8 mouse cellular contexts compared by ENCODE assay signal in the genomic region with DNA sequence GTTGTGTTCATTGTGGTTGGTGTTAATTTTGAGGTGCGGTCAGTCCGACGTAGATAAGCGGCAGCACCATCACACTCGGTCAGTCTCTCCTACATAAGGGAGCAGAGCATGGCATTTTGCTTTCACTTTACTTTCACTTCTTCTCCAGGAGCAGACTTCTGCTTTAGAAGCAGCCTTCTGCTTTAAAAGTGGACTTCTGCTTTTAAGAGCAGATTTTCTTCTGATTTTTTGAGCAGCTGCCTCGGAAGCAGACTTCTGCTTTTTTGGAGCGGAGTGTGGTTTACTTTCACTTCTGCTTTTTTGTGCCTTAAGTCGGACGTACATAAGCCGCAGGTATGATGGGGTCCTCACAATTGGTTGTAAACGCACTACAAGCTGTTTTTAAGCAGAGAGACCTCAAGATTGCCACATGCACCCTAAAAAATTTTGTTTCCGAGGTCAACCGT. TPM values are rescaled to one million over a fixed set of nuclear protein-coding genes. Genes with fewer than 3 reads are reported as not detected.
DNase-seq lines count a peak whose midpoint lies in the region; ATAC-seq lines count a peak whose summit lies in the region.
"Had no signal": no experiment of that assay in that cellular context is flagged by ENCODE, and none has a peak within 500 bp of the region (broad histone marks: within the 10 kb centered on the region; RNA-seq: fewer than 3 reads in every experiment).

No protein-coding gene starts in this region.

- H3K27ac ChIP-seq in hindbrain, embryonic 13.5 days, result no peak overlapping the region

- no peaks in the 10 kb centered on the region for H3K36me3 ChIP-seq in megakaryocyte, embryonic 14.5 days (replicated peaks; ENCODE audit: low read length)
- H3K36me3 ChIP-seq in hindbrain, embryonic 13.5 days, result no peaks in the 10 kb centered on the region

- 95% methylated on average over 13 of the region's 13 CpGs for WGBS in hindbrain, embryonic 13.5 days

- peaks cover 6% of the 10 kb centered on the region; the same call in 1 of the 2 replicates for H3K9me3 ChIP-seq in megakaryocyte, embryonic 14.5 days
- peaks cover 17% of the 10 kb centered on the region for H3K9me3 ChIP-seq in hindbrain, embryonic 13.5 days

- ATAC-seq in granulocyte monocyte progenitor cell, adult 5-6 weeks (replicated peaks; ENCODE audit: poor library complexity, severe bottlenecking), result peak; percentile 96
- no peak for ATAC-seq in hindbrain, embryonic 13.5 days (ENCODE audit: low FRiP score)
- no peak for ATAC-seq in frontal cortex, adult (ENCODE audit: low TSS enrichment)

- H3K27me3 ChIP-seq in megakaryocyte, embryonic 14.5 days (replicated peaks), result no peaks in the 10 kb centered on the region
- no peaks in the 10 kb centered on the region for H3K27me3 ChIP-seq in hindbrain, embryonic 13.5 days

- H3K4me2 ChIP-seq in hindbrain, embryonic 13.5 days, result no peak overlapping the region

- H3K9ac ChIP-seq in hindbrain, embryonic 13.5 days, result no peak overlapping the region

- H3K4me1 ChIP-seq in megakaryocyte, embryonic 14.5 days, result 0 out of 2 replicates have a peak, but pooled peaks cover 5% of the 10 kb centered on the region
- H3K4me1 ChIP-seq in hindbrain, embryonic 13.5 days (replicated peaks), result no peaks in the 10 kb centered on the region

- peak; percentile 9 for DNase-seq in layer of hippocampus, adult 11-12 months (ENCODE audit: low spot score)
- DNase-seq in layer of hippocampus, postnatal 36 days, result no peak
- DNase-seq in thymus, postnatal 4 days, result peak; percentile 21
- DNase-seq: right cerebral cortex, postnatal 25 days had no signal

- H3K4me3 ChIP-seq in megakaryocyte, embryonic 14.5 days (replicated peaks), result peak overlapping the region; percentile 90
- no peak overlapping the region for H3K4me3 ChIP-seq in hindbrain, embryonic 13.5 days

RNA-seq across cellular contexts. Expression of a gene that starts 54.1 kb away (rescaled TPM):
- not detected for total RNA-seq in layer of hippocampus, postnatal 36 days (2021)
- total RNA-seq in granulocyte monocyte progenitor cell, adult 5-6 weeks (2014; fragmentation: Nextera tagmentation), result not detected in 2 replicates
- not detected in 2 replicates for total RNA-seq in granulocyte monocyte progenitor cell, adult 5-6 weeks (2017)
- not detected in 2 replicates for polyA plus RNA-seq in megakaryocyte, embryonic 14.5 days (2012; ENCODE audit: insufficient read depth, low replicate concordance)
- polyA plus RNA-seq in hindbrain, embryonic 13.5 days (2015; fragmentation: Nextera tagmentation; extraction: Ambion mirVana), result not detected in 2 replicates

Comparison
In these comparisons a context has a peak if more than half of its experiments do, and no peak if none do; other contexts are left out.
1. DNase-seq: peak in layer of hippocampus, adult 11-12 months (single experiment) and thymus, postnatal 4 days (single experiment); none in layer of hippocampus, postnatal 36 days (0 of 2).